Mouse (Mus musculus) lung, embryonic 15.5 days (tissue): ENCODE measurements around the gene Ppil1. TPM values are rescaled to one million over a fixed set of nuclear protein-coding genes. Genes with fewer than 3 reads are reported as not detected.

Experiments
- ATAC-seq: fragments of 200-750 bp; cut with Nextera tagmentation; 2 replicates; pipeline ENCODE4 v1.8.0; 2017; ENCODE audit warnings: moderate number of reproducible peaks, borderline replicate concordance; ENCODE audit not compliant: low FRiP score, low TSS enrichment; ENCODE audit errors: extremely low read depth
- H3K27ac ChIP-seq: fragments of 300-500 bp; sonication (generic); 2 replicates; pipeline ENCODE4 v1.5.1; 2015; ENCODE audit warnings: moderate library complexity, mild to moderate bottlenecking, inconsistent platforms
- H3K27me3 ChIP-seq: fragments of 300-500 bp; sonication (generic); 2 replicates; pipeline ENCODE4 v1.6.1; 2015; ENCODE audit warnings: inconsistent platforms
- H3K36me3 ChIP-seq: fragments of 300-500 bp; sonication (generic); 2 replicates; pipeline ENCODE4 v1.6.1; 2015; ENCODE audit warnings: inconsistent platforms
- H3K4me1 ChIP-seq: fragments of 300-500 bp; sonication (generic); 2 replicates; pipeline ENCODE4 v1.6.1; 2015; ENCODE audit warnings: inconsistent platforms
- H3K4me2 ChIP-seq: fragments of 300-500 bp; sonication (generic); 2 replicates; pipeline ENCODE4 v1.6.1; 2015; ENCODE audit warnings: inconsistent platforms, mild to moderate bottlenecking, moderate library complexity
- H3K4me3 ChIP-seq: fragments of 300-500 bp; sonication (generic); 2 replicates; pipeline ENCODE4 v1.5.1; 2015; ENCODE audit warnings: mild to moderate bottlenecking, inconsistent platforms
- H3K9ac ChIP-seq: fragments of 300-500 bp; sonication (generic); 2 replicates; pipeline ENCODE4 v1.6.1; 2015; ENCODE audit warnings: inconsistent platforms
- H3K9me3 ChIP-seq: fragments of 300-500 bp; sonication (generic); 2 replicates; pipeline ENCODE4 v1.6.1; 2016; ENCODE audit warnings: inconsistent platforms
- WGBS: fragments of 180-500 bp; shearing (Covaris S2); methylation state at CpG from one replicate; pipeline ENCODE4 v1.1.7; 2015; 5-methylcytosine and 5-hydroxymethylcytosine counted together
- polyA plus RNA-seq: library from polyadenylated mRNA; unstranded; fragments of >200 nt; fragmentation: Nextera tagmentation; extraction: Ambion mirVana; gene quantifications from 2 replicates; pipeline ENCODE4 v1.2.1, GENCODE M21; 2015

Gene Ppil1
- polyA plus RNA-seq, 1 experiment from 2014 or later: 174 TPM

- ATAC-seq: no peak
- peaks cover 26% of the 10 kb centered on the region for H3K36me3 ChIP-seq
- no peak overlapping the region for H3K4me3 ChIP-seq
- H3K27ac ChIP-seq: no peak overlapping the region
- H3K4me2 ChIP-seq: no peak overlapping the region
- H3K9ac ChIP-seq: no peak overlapping the region
- WGBS: 87% methylated on average over 6 of the region's 6 CpGs
- peaks cover 32% of the 10 kb centered on the region for H3K4me1 ChIP-seq
- no peaks in the 10 kb centered on the region for H3K27me3 ChIP-seq
- no peaks in the 10 kb centered on the region for H3K9me3 ChIP-seq
These were observed 37.4 kb upstream of the Ppil1 start for GRCm38 (mm10) chr17:29301421-29301820.

- H3K4me2 ChIP-seq: no peak overlapping the region
- H3K4me1 ChIP-seq: peaks cover 29% of the 10 kb centered on the region
- WGBS: 89% methylated on average over 7 of the region's 7 CpGs
These were observed 36.9 kb upstream of the Ppil1 start for GRCm38 (mm10) chr17:29300926-29301325.

DNA sequence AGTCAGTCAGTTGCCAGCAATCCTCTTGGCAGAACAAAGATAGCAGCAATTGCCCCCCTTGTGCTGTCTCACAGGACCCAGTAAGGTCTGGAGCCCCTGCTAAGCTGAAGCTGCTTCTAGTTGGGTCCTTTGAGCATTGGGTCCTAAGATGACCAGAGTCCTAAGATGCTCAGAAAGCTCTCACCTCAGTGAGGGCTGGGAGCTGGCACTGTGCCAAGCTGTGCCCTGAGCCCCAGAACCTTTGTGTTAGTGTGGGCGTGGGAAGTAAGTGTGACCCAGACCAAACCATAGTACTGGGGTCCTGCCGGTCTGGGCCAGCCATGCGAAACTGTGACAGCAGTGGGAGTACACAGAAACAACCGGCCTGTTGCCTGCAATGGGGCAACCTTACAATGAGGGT is 35.3 kb upstream of the Ppil1 start:
- H3K4me1 ChIP-seq: peaks cover 13% of the 10 kb centered on the region
- H3K4me3 ChIP-seq: no peak overlapping the region
- WGBS: 82% methylated on average over 4 of the region's 4 CpGs
- H3K36me3 ChIP-seq: peaks cover 34% of the 10 kb centered on the region
- ATAC-seq: no peak
- H3K27me3 ChIP-seq: no peaks in the 10 kb centered on the region
- no peak overlapping the region for H3K4me2 ChIP-seq
- H3K27ac ChIP-seq: no peak overlapping the region
- no peak overlapping the region for H3K9ac ChIP-seq
- H3K9me3 ChIP-seq: no peaks in the 10 kb centered on the region

More at GRCm38 (mm10) chr17:29300926-29301325, 36.9 kb upstream of the Ppil1 start:
- Histone ChIP-seq H3K36me3 (peaks cover 27% of the 10 kb centered on the region), H3K27ac (no peak overlapping the region), H3K4me3 (no peak overlapping the region), H3K27me3 (no peaks in the 10 kb centered on the region), H3K9ac (no peak overlapping the region), H3K9me3 (no peaks in the 10 kb centered on the region)
- ATAC-seq: no peak

DNA sequence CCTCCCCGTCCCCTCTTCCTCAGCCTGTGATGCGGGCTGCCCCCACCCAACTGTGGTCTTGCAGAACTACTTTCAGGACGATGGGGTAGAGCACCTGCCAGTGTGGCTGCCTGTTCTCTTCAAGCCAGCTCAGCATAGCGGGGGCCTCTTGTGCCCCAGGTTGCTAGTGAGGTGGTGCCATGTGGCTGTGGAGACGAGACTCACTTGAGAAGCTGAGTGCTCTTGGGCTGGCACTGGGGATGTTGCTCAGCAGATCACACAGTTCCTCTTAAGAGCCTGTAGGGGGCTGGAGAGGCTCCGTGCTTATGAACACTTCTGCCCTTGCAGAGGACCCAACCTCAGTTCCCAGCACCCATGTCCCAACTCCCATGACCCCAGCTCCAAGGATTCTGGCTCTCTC is 33.8 kb upstream of the Ppil1 start:
- Histone ChIP-seq H3K27ac (peak overlapping the region; percentile 82), H3K36me3 (peaks cover 39% of the 10 kb centered on the region), H3K27me3 (no peaks in the 10 kb centered on the region), H3K4me1 (peaks cover 4% of the 10 kb centered on the region; the same call in 1 of the 2 replicates), H3K9ac (no peak overlapping the region), H3K9me3 (no peaks in the 10 kb centered on the region), H3K4me2 (peak overlapping the region; percentile 5; the same call in 1 of the 2 replicates), H3K4me3 (no peak overlapping the region)
- ATAC-seq: 0 out of 2 replicates have a peak, but pooled peaks have one; percentile 40
- 58% methylated on average over 6 of the region's 6 CpGs for WGBS

GRCm38 (mm10) chr17:29297321-29297720 is 33.3 kb upstream of the Ppil1 start:
- 51% methylated on average over 10 of the region's 10 CpGs for WGBS
- Histone ChIP-seq H3K36me3 (peaks cover 39% of the 10 kb centered on the region), H3K27me3 (no peaks in the 10 kb centered on the region), H3K4me3 (no peak overlapping the region), H3K27ac (peak overlapping the region; percentile 82), H3K4me1 (peaks cover 4% of the 10 kb centered on the region; the same call in 1 of the 2 replicates), H3K9ac (no peak overlapping the region), H3K9me3 (no peaks in the 10 kb centered on the region), H3K4me2 (peak overlapping the region; percentile 5; the same call in 1 of the 2 replicates)
- ATAC-seq: no peak

DNA sequence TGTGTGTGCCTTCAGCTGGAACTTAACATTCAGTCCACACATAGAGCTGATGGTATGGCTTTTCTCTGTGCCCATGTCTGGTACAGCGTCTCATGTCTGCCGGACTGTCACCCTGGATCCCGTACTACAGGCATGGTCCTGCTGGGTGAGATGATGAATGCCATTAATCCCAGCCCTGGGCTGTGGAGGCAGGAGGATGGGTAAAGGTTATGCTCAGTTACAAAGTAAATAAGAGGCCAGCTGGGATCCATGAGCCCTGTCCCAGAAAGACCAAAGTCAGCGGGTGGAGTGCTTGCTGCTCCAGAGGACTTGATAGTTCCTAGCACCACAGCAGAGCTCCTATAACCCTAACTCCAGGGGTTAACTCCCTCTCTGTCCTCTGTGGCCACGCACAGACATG is 31.8 kb upstream of the Ppil1 start:
- no peak overlapping the region for H3K27ac ChIP-seq
- H3K36me3 ChIP-seq: peaks cover 46% of the 10 kb centered on the region
- H3K4me3 ChIP-seq: no peak overlapping the region
- no peaks in the 10 kb centered on the region for H3K9me3 ChIP-seq
- H3K4me2 ChIP-seq: no peak overlapping the region
- peaks cover 4% of the 10 kb centered on the region; the same call in 1 of the 2 replicates for H3K4me1 ChIP-seq
- no peak overlapping the region for H3K9ac ChIP-seq
- ATAC-seq: no peak
- no peaks in the 10 kb centered on the region for H3K27me3 ChIP-seq
- 61% methylated on average over 5 of the region's 5 CpGs for WGBS

GRCm38 (mm10) chr17:29293807-29294605 is 30.0 kb upstream of the Ppil1 start:
- Histone ChIP-seq H3K4me1 (peaks cover 4% of the 10 kb centered on the region; the same call in 1 of the 2 replicates), H3K27me3 (no peaks in the 10 kb centered on the region), H3K4me2 (no peak overlapping the region), H3K36me3 (peaks cover 30% of the 10 kb centered on the region), H3K27ac (no peak overlapping the region), H3K9me3 (no peaks in the 10 kb centered on the region), H3K9ac (no peak overlapping the region), H3K4me3 (no peak overlapping the region)
- 77% methylated on average over 9 of the region's 9 CpGs for WGBS
- no peak for ATAC-seq

GRCm38 (mm10) chr17:29292996-29293395 is 29.0 kb upstream of the Ppil1 start:
- 78% methylated on average over 3 of the region's 3 CpGs for WGBS
- no peak overlapping the region for H3K27ac ChIP-seq
- no peaks in the 10 kb centered on the region for H3K9me3 ChIP-seq
- no peaks in the 10 kb centered on the region for H3K27me3 ChIP-seq
- H3K4me2 ChIP-seq: no peak overlapping the region
- no peak overlapping the region for H3K4me3 ChIP-seq
- H3K4me1 ChIP-seq: peaks cover 4% of the 10 kb centered on the region; the same call in 1 of the 2 replicates
- no peak for ATAC-seq
- H3K9ac ChIP-seq: no peak overlapping the region
- peaks cover 26% of the 10 kb centered on the region for H3K36me3 ChIP-seq

GRCm38 (mm10) chr17:29291793-29292192 is 27.8 kb upstream of the Ppil1 start:
- no peak for ATAC-seq
- no peak overlapping the region for H3K4me2 ChIP-seq
- no peaks in the 10 kb centered on the region for H3K4me1 ChIP-seq
- WGBS: 84% methylated on average over 7 of the region's 7 CpGs
- H3K9me3 ChIP-seq: no peaks in the 10 kb centered on the region
- H3K9ac ChIP-seq: no peak overlapping the region
- H3K4me3 ChIP-seq: no peak overlapping the region
- no peaks in the 10 kb centered on the region for H3K27me3 ChIP-seq
- peaks cover 22% of the 10 kb centered on the region for H3K36me3 ChIP-seq
- H3K27ac ChIP-seq: no peak overlapping the region

GRCm38 (mm10) chr17:29282216-29282952 is 18.4 kb upstream of the Ppil1 start:
- H3K27me3 ChIP-seq: no peaks in the 10 kb centered on the region
- no peak overlapping the region for H3K27ac ChIP-seq
- H3K4me1 ChIP-seq: no peaks in the 10 kb centered on the region
- no peaks in the 10 kb centered on the region for H3K9me3 ChIP-seq
- peaks cover 23% of the 10 kb centered on the region; the same call in 1 of the 2 replicates for H3K36me3 ChIP-seq
- no peak overlapping the region for H3K4me3 ChIP-seq
- H3K4me2 ChIP-seq: no peak overlapping the region
- ATAC-seq: no peak
- 62% methylated on average over 21 of the region's 21 CpGs for WGBS
- no peak overlapping the region for H3K9ac ChIP-seq

DNA sequence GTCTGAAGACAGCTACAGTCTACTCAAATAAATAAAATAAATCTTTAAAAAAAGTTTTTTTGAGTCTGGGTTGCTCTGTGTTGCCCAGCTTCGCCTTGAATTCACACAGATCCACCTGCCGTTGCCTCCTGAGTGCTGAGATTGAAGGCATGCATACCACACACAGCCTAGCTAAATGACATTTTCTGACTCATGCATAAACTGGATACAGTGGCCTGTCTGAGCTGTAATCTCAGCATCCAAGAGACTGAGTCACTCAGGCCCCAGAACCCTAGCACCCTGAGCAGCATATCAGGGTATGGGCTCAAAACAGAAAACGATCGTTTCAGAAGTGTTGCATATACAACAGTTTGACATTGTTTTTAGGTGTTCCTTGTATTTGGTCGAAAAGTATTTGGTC is 17.6 kb upstream of the Ppil1 start:
- no peak overlapping the region for H3K4me3 ChIP-seq
- H3K4me2 ChIP-seq: no peak overlapping the region
- H3K4me1 ChIP-seq: no peaks in the 10 kb centered on the region
- no peak overlapping the region for H3K27ac ChIP-seq
- no peaks in the 10 kb centered on the region for H3K9me3 ChIP-seq
- no peak overlapping the region for H3K9ac ChIP-seq
- H3K36me3 ChIP-seq: peaks cover 23% of the 10 kb centered on the region; the same call in 1 of the 2 replicates
- no peak for ATAC-seq
- H3K27me3 ChIP-seq: no peaks in the 10 kb centered on the region
- WGBS: 80% methylated on average over 5 of the region's 5 CpGs

DNA sequence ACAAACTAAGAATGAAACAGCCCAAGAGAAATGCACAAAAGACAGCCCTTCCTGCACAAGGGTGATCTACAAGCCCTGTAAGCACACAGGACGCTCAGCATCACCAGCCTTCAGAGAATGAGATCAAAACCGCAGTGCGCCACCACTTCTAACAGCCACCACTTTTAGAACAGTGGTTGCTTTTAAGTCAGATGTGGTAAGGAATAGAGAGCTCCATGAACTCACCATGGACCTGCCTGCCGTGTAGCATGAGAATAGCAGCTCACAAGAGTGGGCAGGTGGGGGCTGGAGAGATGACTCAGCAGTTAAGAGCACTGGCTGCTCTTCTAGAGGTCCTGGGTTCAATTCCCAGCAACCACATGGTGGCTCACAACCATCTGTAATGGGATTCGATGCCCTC is 16.4 kb upstream of the Ppil1 start:
- no peaks in the 10 kb centered on the region for H3K9me3 ChIP-seq
- H3K4me2 ChIP-seq: no peak overlapping the region
- no peak overlapping the region for H3K4me3 ChIP-seq
- H3K27ac ChIP-seq: no peak overlapping the region
- peaks cover 19% of the 10 kb centered on the region; the same call in 1 of the 2 replicates for H3K36me3 ChIP-seq
- 90% methylated on average over 5 of the region's 5 CpGs for WGBS
- H3K4me1 ChIP-seq: no peaks in the 10 kb centered on the region
- ATAC-seq: no peak
- no peaks in the 10 kb centered on the region for H3K27me3 ChIP-seq
- H3K9ac ChIP-seq: no peak overlapping the region
